Mouse (Mus musculus) heart, postnatal 0 days (tissue): Measurements from ENCODE around the gene Hsd17b14. TPM values are rescaled to one million over a fixed set of nuclear protein-coding genes. Genes with fewer than 3 reads are reported as not detected.
"Not testable (repeated sequence)": the region's sequence is repeated elsewhere in the genome, so short reads cannot be mapped to it uniquely, and the experiment has no call there.

ENCODE experiments used
- ATAC-seq: fragments of 200-750 bp; cut with Nextera tagmentation; 2 replicates; pipeline ENCODE4 v1.8.0; 2017; ENCODE audit warnings: low read depth, moderate number of reproducible peaks, moderate library complexity; ENCODE audit not compliant: insufficient read depth
- DNase-seq: peaks from one replicate; pipeline ENCODE4 v3.0.0-alpha.2; 2016; ENCODE audit warnings: low spot score
- H3K27ac ChIP-seq: fragments of 300-500 bp; sonication (generic); 2 replicates; pipeline ENCODE4 v1.5.1; 2014; ENCODE audit warnings: low read depth, mild to moderate bottlenecking
- H3K27me3 ChIP-seq: fragments of 300-500 bp; sonication (generic); 2 replicates; pipeline ENCODE4 v1.6.1; 2014; ENCODE audit warnings: low read length, mixed read lengths; ENCODE audit not compliant: control insufficient read depth, insufficient read depth
- H3K36me3 ChIP-seq: fragments of 300-500 bp; sonication (generic); replicated peaks from 2 replicates; pipeline ENCODE4 v1.6.1; 2014; ENCODE audit warnings: low read length, mixed read lengths; ENCODE audit not compliant: control insufficient read depth, insufficient read depth
- H3K4me1 ChIP-seq: fragments of 300-500 bp; sonication (generic); 2 replicates; pipeline ENCODE4 v1.6.1; 2014; ENCODE audit warnings: antibody characterized with exemption; ENCODE audit not compliant: control insufficient read depth, insufficient read depth
- H3K4me2 ChIP-seq: fragments of 300-500 bp; sonication (generic); 2 replicates; pipeline ENCODE4 v1.6.1; 2014; ENCODE audit warnings: low read depth, mild to moderate bottlenecking, low read length, moderate library complexity
- H3K4me3 ChIP-seq: fragments of 300-500 bp; sonication (generic); 2 replicates; pipeline ENCODE4 v1.5.1; 2014; ENCODE audit warnings: low read depth, low read length
- H3K9ac ChIP-seq: fragments of 300-500 bp; sonication (generic); replicated peaks from 2 replicates; pipeline ENCODE4 v1.6.1; 2014; ENCODE audit warnings: low read depth, low read length, mixed read lengths
- H3K9me3 ChIP-seq: fragments of 300-500 bp; sonication (generic); replicated peaks from 2 replicates; pipeline ENCODE4 v1.6.1; 2016; ENCODE audit warnings: low read length; ENCODE audit not compliant: control insufficient read depth
- CTCF ChIP-seq: IDR thresholded peaks from 2 replicates; pipeline ENCODE4 v1.5.1; 2016; ENCODE audit warnings: antibody characterized with exemption, control low read depth, low read depth
- EP300 ChIP-seq: IDR thresholded peaks from 2 replicates; pipeline ENCODE4 v1.6.1; 2016; ENCODE audit warnings: antibody characterized with exemption, low read depth
- WGBS: fragments of 180-500 bp; shearing (Covaris S2); extraction: QIAGEN DNeasy Blood & Tissue Kit; methylation state at CpG from one replicate; pipeline ENCODE4 v1.1.7; 2014; 5-methylcytosine and 5-hydroxymethylcytosine counted together
- polyA plus RNA-seq: library from polyadenylated mRNA; unstranded; fragments of >200 nt; fragmentation: Nextera tagmentation; extraction: Ambion mirVana; gene quantifications from 2 replicates; pipeline ENCODE4 v1.2.1, GENCODE M21; 2015
- total RNA-seq: library from RNA; depleted of rRNA; stranded (reverse); fragments of >200 nt; gene quantifications from 2 replicates; pipeline ENCODE4 v1.2.3, GENCODE M21; 2014; ENCODE audit warnings: low replicate concordance

Gene Hsd17b14
- total and polyA plus RNA-seq, 2 experiments from 2014 or later = 0.11 TPM; not detected in 1

- peaks cover 4% of the 10 kb centered on the region for H3K4me1 ChIP-seq
- WGBS = 79% methylated on average over 7 of the region's 7 CpGs
- H3K9me3 ChIP-seq = no peaks in the 10 kb centered on the region
- H3K4me2 ChIP-seq = no peak overlapping the region
- H3K27ac ChIP-seq = no peak overlapping the region
- ATAC-seq (no peak), DNase-seq (no peak)
- no peaks in the 10 kb centered on the region for H3K36me3 ChIP-seq
- H3K4me3 ChIP-seq = no peak overlapping the region
- H3K27me3 ChIP-seq = no peaks in the 10 kb centered on the region
- H3K9ac ChIP-seq = no peak overlapping the region
- TF ChIP-seq EP300 (no peak), CTCF (no peak)
Measured at GRCm38 (mm10) chr7:45514411-45514810, 40.3 kb upstream of the Hsd17b14 start.

- Histone ChIP-seq H3K27ac (no peak overlapping the region), H3K9me3 (no peaks in the 10 kb centered on the region), H3K4me1 (no peaks in the 10 kb centered on the region), H3K27me3 (no peaks in the 10 kb centered on the region), H3K36me3 (no peaks in the 10 kb centered on the region), H3K9ac (no peak overlapping the region), H3K4me2 (no peak overlapping the region), H3K4me3 (no peak overlapping the region)
- TF ChIP-seq CTCF (no peak), EP300 (no peak)
- ATAC-seq (no peak; the same call in 1 of the 2 replicates), DNase-seq (no peak)
- 25% methylated on average over 16 of the region's 16 CpGs for WGBS
Measured at GRCm38 (mm10) chr7:45515436-45515835, 39.3 kb upstream of the Hsd17b14 start.

GRCm38 (mm10) chr7:45516846-45517245 is 37.8 kb upstream of the Hsd17b14 start:
- not testable (repeated sequence) for H3K4me3 ChIP-seq, H3K9ac ChIP-seq
- WGBS = 63% methylated on average over 5 of the region's 5 CpGs

DNA sequence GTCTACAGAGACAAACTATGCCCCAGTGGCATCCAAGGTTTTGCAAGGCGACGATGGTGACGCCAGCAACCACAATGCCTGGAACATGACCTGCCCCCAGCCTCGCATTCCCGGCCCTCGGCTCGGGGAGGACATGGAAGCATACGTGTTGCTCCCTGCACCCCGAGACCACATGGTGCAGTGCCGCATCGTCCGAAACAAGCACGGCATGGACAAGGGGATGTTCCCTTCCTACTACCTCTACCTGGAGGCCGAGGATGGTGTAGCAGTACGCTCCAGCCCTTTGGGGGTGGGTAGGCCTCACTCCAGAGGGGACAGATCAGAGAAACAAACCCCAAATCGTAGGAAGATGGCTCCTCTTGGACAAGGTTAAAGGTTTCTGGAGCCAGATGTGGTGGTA is 36.1 kb upstream of the Hsd17b14 start:
- DNase-seq = no peak
- Histone ChIP-seq H3K9me3 (no peaks in the 10 kb centered on the region), H3K27ac (no peak overlapping the region), H3K36me3 (peaks cover 10% of the 10 kb centered on the region; the same call in 1 of the 2 replicates), H3K4me2 (no peak overlapping the region), H3K4me1 (peaks cover 14% of the 10 kb centered on the region), H3K27me3 (no peaks in the 10 kb centered on the region), H3K4me3 (no peak overlapping the region), H3K9ac (no peak overlapping the region)
- no peak for TF ChIP-seq CTCF
- no peak for TF ChIP-seq EP300
- 94% methylated on average over 16 of the region's 16 CpGs for WGBS
- no peak for ATAC-seq

More at GRCm38 (mm10) chr7:45516846-45517245, 37.8 kb upstream of the Hsd17b14 start:
- not testable (repeated sequence) for H3K4me1 ChIP-seq, H3K27ac ChIP-seq, H3K36me3 ChIP-seq, DNase-seq, H3K27me3 ChIP-seq, ATAC-seq, H3K4me2 ChIP-seq, H3K9me3 ChIP-seq
- TF ChIP-seq CTCF = peak; percentile 18; the same call in 1 of the 2 replicates

GRCm38 (mm10) chr7:45519345-45520120 is 35.2 kb upstream of the Hsd17b14 start:
- H3K9ac ChIP-seq = no peak overlapping the region
- H3K4me1 ChIP-seq = peaks cover 19% of the 10 kb centered on the region
- TF ChIP-seq CTCF = no peak
- no peak for TF ChIP-seq EP300
- no peaks in the 10 kb centered on the region for H3K9me3 ChIP-seq
- no peak overlapping the region for H3K27ac ChIP-seq
- H3K36me3 ChIP-seq = peaks cover 12% of the 10 kb centered on the region; the same call in 1 of the 2 replicates
- ATAC-seq = no peak
- no peak overlapping the region for H3K4me2 ChIP-seq
- no peak for DNase-seq
- 72% methylated on average over 8 of the region's 8 CpGs for WGBS
- no peak overlapping the region for H3K4me3 ChIP-seq
- no peaks in the 10 kb centered on the region for H3K27me3 ChIP-seq

DNA sequence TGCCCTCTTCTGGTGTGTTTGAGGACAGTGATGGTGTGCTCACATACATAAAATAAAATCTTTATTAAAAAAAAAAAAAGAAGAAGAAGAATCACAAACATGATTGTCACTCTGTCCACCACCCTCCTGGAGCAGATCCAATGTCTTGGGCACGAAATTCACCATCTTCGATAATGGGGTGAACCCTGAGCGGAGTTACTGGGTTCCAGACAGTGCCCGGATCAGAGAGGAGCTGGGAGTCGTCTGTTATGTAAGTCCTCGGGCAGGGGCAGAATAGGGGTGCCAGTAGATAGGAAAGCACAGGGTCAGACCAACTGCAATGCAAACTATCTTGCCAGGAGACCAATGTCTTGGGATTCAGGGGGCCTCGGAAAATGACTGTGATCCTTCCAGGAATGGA is 34.1 kb upstream of the Hsd17b14 start:
- no peak overlapping the region for H3K27ac ChIP-seq
- H3K9me3 ChIP-seq = no peaks in the 10 kb centered on the region
- ATAC-seq (no peak), DNase-seq (no peak)
- no peak overlapping the region for H3K4me3 ChIP-seq
- H3K4me1 ChIP-seq = peaks cover 26% of the 10 kb centered on the region
- H3K36me3 ChIP-seq = peaks cover 12% of the 10 kb centered on the region; the same call in 1 of the 2 replicates
- no peak overlapping the region for H3K4me2 ChIP-seq
- H3K27me3 ChIP-seq = no peaks in the 10 kb centered on the region
- WGBS = 89% methylated on average over 7 of the region's 7 CpGs
- TF ChIP-seq CTCF (no peak), EP300 (no peak)
- H3K9ac ChIP-seq = no peak overlapping the region
